Mouse (Mus musculus): ENCODE measurements around the gene 1700123O20Rik.

1700123O20Rik gene

DNA sequence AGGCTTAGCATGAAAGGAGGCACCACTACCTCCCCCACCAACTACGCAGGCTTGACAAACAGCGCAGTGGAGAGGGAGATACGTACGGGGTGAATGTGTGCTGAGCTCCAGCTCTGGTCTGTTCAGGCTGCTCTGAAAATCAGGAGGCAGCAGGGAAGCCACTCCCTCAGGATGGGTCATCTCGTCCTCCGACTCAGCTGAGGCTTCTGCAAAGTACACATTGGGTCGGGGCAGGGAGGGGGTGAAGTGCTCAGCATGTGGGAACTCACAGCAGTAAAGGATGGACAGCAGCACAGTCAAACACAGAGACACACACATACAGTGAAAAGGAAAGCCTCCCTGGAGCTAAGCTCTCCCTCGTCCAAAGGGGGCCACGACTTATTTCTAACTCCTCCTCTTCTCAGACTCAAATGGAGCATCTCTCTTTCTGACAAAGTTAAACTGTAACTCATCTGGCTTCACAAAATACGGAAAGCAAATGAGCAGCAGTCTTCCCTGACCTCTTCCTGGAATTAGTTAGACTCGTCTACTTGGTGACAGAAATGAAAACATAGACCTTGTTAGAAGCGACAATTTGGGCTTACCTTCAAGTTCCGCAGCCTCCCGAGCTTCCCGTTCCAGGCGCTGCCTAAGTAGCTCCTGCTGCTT, 7.2 kb upstream of the 1700123O20Rik start:
- DNase-seq: no peak

DNA sequence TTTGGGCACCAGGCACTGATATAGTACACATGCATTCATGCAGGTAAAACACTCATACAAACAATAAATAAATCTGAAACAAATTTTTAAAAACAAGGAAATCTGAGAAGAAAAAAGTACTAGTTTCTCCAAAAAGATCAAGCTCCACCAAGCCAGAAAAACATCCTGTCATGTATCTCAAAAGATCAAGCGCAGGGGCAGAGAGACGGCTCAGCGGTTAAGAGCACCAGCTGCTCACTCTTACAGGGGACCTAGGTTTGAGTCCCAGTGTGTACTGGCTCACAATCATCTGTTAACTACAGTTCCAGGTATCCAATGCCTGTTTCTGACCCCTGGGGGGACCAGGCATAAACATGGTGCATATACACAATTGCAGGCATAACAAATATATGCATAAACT, 3.6 kb upstream of the 1700123O20Rik start:
- no peak for DNase-seq

DNA sequence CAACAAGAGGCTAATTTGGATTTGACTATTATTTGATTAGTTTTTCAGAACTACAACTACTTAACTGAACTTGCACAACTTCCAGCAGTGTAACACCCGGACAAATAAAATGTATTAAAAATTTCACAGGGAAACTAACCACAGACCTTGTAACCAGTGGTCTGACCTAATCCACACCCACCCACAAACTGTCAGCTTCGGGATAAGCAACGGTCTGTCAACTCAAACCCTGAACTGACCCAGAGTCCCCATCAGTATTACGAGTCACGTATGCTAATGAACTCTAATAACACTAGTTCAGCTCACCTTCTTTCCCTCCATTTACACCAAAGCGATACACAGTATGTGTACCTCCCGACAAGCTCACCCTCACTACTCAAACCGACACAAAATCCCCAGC, 545 bp upstream of the 1700123O20Rik start:
- DNase-seq: no peak

DNA sequence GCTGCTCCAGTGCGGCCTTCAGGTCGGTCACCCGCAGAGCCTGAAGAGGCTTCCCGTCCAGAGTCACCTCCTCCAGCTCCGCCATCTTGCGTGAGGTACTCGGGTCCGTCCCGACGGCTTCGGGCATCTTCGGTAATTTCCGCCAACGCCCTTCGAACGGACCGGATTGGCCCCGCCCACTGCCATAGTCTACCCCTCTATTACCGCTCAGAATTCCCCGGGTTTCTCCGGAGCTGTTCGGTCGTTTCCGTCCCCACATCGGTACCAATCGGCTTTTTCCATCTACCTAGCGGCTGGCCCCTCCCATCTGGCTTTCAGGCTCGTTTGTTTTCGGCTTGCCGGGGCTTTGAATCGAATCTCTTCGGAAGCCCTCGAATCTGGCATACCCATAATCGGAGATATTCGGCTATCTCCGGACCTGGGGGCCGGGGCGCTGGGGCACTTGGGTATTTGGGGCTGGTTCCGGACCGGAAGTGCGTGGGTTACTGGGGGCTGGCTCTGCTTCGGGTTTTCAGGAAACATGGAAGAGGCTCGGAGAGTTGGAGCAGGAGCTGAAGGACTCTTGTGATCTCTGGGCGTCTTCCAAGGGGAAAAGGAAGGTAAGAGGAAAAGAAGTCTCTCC, 617 bp downstream of the 1700123O20Rik start, which contains the start of gene Acin1:
Acin1 (minus strand) TSS at position 410 of the 622 bp plus-strand sequence.
- DNase-seq: peak; percentile 100

DNA sequence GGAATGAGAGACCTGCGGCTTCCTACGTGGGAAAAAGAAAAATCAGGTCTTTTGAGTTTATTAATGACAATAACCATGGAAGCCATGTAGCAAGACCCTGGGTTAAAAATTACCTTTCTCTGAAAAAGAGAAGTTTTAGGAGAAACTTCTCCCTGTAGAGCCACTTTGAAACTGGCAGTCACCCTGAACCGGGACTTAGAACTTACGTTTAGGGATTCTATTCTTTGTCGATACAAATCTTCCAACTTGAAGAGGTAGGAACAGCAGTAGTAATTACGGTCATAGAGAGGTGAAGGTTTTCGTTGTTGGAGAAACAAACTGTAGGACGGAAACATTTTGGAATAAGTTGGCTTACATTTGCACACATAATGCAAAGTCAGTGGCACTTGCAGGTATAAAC, 1.2 kb downstream of the 1700123O20Rik start:
- no peak for DNase-seq

DNA sequence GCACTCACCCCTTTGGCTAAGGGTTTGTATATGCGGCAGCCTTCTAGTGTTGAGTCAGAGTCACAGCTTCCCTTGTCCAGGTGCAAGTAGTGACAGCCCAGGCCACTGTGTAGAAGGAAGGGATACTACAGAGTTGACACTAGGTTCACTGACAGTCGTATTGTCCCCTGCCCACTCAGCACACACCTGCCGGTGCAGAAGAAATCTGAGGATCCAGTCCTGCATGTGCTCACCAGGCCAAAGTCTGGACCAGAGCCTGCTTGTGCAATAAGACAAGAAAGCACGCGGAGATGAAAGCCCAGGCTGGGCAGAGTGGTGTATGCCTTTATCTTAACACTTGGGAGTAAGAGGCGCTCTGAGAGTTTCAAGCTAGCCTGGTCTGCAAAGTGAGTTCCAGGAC, 9.0 kb downstream of the 1700123O20Rik start:
- DNase-seq: no peak

DNA sequence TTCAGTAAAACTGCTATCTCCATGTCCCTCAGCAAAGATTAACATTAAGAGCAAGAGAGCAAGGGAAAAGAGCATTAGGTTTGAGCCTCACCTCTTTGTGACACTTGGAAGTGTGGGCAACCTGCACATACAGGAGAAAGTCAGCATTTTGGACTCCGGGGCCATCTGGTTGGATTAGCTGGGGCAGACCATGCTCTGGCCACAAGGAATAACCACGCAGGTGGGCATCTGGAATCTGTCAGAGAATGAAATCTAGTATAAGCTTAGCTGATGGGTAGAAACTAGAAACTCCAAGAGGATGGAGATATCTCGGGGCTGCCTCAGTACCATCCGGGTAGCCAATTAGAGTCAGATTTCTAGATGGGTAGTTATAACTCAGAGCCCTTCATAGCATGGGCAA, 10.7 kb downstream of the 1700123O20Rik start:
- DNase-seq: no peak

DNA sequence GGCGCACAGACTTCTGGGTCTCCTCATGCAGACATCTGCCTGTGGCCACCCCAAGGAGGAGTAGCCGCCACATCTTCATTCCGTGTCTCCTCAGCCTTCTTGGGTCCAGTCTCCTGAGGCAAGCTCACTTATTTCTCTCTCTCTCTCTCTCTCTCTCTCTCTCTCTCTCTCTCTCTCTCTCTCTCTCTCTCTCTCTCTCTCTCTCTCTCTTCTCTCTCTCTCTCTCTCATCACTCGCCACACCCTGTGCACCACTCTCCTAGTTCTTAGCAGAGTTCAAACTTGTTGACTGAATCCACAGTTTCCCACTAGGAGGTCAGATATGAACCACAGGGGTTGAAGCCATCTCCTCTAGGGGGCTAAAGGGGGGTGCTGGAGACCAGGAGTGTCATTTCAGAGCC, 12.7 kb downstream of the 1700123O20Rik start, which contains the start of gene Gm29776:
Gm29776 (minus strand) TSS at position 101 of the 400 bp plus-strand sequence.
- DNase-seq: no peak

DNA sequence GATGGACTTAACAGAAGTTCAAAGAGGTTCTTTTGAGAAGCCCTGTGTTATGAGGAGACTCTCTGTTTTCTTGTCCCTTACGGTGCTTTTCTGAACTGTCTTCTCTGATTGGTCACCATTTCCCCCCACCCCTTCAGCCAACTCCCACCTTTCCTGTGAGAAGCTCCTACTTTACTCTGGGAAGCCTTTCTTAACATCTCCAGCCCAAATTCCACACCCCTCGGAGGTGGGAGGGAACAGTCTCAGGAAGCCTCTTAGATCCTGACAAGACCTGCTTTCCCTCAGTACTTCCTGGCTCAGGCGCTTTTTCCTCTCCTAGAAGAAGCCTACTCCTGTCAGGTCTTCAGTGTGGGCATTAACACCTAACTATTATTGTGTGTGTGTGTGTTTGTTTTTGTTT, 13.6 kb downstream of the 1700123O20Rik start:
- no peak for DNase-seq

DNA sequence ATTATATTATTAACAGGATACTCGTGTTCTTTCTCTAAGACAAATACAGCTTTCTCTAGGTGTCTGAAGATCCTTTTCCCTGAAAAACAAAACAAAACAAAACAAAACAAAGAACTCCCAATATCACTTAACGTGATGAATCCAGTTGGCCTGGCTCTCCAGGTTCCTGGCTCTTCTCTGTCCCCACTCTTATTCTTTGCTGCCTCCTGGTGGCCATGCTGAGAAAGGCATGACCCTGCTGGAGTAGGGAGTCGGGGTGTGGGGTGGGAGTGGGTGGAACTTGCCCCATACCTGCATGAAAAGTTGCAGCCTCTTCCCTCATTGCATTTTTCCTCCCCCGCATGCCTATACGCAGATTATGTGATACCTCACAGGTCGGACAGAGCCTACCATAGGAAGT, 15.3 kb downstream of the 1700123O20Rik start:
- peak; percentile 92 for DNase-seq

DNA sequence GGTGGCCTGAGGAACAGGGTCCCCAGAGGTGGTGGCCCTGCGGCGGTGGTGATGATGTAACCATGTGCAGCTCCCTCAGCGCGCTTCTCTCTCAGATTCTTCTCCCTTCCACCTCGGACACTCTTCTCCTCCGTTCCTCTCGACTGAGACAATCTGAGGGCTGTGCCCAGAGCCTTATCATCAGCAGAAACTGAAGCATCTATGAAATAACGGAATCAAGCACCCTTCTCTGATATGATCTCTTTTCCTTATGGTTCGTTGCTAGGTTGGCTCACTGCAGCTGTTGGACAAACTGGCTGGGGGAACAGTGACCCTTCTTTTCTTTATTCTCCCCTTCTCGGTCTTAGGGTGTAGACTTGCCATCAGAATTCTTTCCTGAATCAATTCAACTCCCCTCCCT, 17.2 kb downstream of the 1700123O20Rik start:
- DNase-seq: no peak

DNA sequence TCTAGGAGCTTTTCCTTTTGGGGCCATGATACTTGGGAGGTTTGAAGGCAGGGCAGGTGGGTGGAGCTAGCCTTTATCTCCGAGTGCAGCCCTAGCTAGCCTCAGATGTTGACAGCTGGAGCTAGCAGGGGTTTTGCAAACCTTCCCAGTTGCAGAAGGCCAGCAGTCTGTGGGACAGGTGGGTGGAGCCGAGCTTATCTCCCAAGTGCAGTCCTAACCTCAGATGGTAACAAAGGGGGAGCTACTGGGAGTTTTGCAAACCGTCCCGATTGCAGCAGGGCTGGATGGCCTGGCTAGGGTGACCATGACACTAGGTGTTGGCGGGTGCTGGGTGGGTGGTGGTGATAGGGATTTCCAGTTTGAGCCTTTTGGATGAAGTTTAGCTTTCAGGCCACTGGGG, 19.8 kb downstream of the 1700123O20Rik start:
- DNase-seq: no peak

DNA sequence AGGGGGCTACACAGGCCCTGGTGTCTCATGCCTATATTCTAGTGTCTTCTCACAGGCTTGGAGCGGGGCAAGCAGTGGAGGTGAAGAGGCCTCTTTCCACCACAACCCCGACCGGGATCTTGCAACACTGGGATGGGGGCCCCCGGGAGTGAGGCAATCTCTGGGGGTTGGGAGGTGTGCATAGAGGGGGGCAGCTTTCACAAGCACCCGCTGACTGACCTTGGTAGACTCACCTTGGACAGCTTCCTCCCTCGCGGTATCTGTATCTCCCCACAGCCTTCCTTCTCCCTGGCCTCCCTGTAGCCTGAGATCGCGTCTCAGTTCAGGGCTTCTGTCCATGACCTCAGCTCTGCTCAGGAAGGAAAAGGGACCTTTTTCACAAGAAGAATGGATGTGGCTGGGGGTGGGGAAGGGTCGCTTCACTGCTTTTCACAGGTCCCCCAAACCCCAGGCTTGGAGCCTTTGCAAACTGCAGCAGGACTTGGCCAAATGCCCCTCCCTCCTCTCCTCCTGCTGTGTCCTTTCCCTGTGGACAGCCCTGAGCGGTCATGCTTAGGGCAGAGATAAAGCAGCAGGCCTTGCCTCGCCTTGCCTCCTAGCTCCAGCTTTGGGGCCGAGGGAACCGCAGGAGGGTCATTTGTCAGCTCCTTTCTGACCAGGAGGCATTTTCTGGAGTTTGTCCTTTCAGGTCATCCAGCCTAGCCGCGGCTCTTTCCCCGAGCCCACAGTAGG, 20.7 kb downstream of the 1700123O20Rik start:
- DNase-seq: peak in 1 of 2 experiments; percentile 39

DNA sequence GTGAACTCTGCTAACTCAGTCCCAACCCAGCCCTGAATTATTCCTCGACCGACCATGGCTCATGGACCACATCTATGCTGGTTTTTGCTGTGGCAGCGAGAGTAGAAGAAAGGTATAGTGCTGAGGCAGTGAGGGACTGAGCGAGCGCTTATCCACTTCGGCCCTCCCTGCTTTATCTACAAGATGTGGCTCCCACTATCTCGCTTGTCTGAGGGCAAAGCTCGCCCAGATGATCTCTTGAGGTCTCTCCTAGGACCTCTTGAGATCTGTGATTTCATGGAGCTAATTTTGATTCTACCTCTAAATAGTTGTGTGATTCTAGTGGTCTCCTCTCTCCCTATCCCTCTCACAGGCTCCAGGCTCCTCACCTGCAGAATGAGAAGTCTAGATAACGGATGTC, 23.0 kb downstream of the 1700123O20Rik start:
- no peak for DNase-seq

DNA sequence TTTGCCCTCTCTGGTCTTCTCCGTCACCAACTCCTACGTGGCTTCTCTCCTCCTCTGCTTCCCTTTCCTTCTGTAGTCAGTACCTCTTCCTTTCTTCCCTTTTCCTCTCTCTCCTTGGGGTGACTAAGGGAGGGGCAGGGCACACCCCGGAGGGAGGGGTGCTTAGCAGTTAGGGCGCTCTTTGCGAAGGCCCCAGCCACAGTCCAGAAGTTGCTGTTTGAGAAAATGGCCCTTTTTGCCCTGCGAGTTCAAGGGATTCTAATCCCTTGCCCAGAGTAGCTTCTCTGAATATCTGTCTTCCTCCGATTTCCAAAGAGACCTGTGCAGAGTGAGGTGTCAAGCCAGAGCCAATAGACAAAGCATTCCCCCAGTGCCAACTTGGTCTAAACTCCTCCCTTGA, 26.1 kb downstream of the 1700123O20Rik start, which contains the start of gene Cebpe:
Cebpe (minus strand) TSS at position 101 of the 400 bp plus-strand sequence.
- no peak for DNase-seq

DNA sequence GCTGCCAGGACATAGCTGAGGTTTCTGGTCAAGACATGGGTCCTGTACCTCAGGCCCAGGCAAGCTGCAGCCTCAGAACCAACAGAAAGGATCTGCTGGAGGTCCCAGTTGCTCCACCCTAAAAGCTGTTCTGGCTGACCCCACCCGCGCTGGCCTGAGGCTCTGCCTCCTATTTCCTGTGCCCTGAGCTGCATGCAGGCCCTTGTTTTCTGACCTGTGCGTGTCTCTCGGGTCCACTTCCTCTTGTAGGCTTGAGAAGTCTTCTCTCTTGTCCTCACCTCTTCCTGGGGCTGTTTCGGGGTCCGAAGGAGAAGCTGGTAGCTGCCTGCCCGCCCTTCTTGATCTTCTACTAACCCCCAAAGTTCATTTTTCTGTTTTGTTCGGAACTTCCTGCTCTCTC, 26.8 kb downstream of the 1700123O20Rik start:
- DNase-seq: peak; percentile 37 to 57

DNA sequence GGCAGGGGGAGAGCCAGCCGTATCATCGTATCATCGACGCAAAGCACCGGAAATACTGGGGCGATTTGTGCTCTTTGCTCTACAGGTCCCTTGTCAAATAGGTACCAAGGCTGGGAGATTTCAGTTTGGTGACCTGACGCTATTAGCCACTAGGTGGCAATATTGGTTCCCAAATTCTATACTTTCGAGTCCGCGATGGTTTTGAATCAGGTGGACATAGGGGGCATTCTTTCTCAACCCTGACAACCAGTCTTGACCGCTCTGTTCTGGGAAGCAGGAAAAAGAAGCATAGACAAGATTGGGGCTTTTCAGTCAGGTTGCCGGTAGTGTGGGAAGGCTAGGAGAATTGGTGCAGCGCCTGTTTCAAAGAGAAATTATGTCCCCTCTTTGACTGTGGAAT, 28.1 kb downstream of the 1700123O20Rik start:
- peak; percentile 68 to 76 for DNase-seq

DNA sequence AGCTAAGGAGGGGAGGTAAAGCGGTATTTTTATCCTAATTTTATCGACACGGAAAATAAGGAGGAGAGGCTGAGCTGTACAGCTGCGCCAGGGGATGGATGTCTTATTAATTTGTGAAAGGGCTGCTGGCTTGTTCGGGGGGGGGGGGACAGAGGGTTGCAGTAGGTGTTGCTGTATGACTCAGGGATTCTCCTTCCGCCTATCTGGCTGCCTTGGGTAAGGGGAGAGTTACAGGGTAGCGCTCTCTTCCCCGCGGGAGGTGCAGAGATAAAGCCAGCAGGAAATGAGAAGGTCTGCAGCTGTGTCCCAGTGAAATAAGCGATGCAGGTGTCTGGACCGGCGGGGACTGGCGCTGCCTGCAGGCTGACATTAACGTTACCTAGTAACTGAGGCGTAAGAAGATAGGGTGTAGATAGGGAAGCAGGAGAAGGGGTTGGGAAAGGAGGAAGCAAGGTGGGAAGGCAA, 28.6 kb downstream of the 1700123O20Rik start:
- DNase-seq: peak; percentile 33 to 53

DNA sequence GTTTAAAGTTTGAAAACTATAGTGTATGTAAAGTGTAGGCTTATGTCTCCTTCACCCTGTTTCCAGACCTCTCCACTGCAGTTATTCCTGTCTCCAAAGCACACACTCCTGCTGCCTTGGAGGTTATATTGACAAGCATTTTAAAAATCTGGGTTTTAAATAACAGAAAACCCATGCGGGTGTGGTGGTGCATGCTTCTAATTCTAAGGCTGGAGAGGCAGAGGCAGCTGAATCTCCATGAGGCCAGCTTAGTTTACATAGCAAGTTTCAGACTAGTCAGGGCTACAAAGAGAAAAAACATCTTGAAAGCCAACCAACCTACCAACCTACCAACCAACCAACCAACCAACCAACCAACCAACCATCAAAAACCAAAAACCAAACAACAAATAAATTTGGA, 29.4 kb downstream of the 1700123O20Rik start:
- no peak for DNase-seq

DNA sequence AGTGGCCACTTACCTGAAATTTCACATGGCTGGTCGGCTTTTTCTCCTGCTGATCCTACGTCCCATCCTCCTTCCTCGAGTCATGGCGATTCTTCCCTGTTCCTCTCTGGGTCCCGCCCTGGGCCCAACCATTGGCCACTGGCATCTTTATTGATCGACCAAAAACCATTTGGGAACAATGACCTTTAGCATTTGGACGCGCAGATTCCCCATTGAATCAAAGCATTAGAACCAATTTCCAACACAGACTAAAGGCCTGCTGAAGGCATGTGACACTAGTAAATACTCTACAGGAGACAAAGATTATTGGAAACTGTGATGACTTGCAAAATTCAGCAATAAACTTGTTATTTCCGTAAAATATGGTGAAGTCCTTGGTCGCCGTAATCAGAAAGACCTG, 34.0 kb downstream of the 1700123O20Rik start:
- no peak for DNase-seq

DNA sequence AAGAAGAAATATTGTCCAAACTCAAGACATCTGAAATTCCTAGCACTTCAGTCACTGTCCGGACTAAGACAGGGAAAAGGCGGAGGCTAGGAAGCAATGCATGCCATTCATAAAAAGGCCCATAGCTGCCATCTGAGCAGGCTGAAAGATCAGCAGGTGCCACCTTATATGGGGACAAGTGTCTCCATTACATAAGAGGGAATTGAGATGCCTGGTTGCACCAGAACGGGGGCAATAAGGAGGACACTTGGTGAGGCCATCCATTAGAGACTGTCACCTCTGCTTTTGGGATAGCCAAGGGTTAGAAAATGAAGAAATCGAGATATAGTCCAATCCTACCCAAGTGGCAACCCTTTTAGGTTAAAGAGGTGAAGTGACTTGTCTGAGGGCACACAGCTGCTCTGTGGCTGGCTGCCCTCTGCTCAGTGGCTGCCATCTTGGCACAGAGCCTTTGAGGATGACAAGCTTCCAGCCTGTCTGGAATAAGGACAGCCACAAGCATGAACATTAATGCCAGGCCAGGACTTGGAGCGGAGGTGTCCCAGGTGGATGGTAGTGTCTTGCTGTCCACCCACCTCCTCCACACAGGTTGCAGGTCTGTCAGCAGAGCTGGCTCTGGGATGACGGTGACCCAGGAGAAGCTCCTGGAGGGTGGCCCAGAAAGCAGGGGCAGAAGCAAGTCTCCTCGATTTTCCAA, 34.8 kb downstream of the 1700123O20Rik start:
- no peak for DNase-seq

DNA sequence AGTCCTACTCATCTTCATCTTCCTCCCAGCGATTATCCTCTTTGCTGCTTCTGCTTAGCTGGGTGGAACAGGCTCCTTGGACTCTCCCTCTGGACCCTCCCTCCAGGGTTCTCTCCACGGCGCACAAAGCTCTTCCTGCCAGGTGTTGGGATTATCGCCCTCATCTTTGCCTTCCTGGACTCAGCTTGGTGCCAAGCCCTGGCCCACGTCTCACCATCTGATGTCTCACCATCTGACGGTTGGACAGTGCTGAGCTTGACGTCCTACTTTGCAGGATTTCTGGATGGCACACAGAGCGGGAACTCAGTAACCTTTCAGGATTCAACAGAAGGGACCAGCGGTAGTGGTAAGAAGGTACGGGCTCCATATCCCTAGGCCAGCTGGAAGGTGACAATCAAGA, 35.7 kb downstream of the 1700123O20Rik start:
- DNase-seq: no peak

DNA sequence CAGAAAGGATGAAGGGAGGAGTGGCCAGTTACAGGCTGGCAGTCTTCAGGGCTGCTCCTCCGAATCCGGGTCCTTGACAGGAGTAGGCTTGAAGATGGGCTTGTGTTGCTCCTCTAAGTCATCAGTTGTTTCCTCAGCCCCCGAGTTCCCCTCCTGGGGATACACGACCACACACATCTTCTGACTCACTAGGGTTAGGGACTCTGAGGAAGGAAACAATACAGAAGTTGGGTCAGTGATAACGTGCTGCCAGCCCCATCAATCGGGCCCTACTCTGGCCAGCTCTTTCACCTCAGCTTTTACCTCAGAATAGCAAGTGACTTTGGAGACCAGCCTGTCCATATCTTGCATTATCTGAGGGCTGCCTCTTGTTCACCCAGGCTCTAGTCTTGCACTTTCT, 38.0 kb downstream of the 1700123O20Rik start:
- no peak for DNase-seq

All from kidney, postnatal 4 days (tissue).